Mouse (Mus musculus) embryonic fibroblast, embryonic 13.5 days (primary cell): ENCODE data around the gene Spa17.

Source experiments
- CTCF ChIP-seq: IDR thresholded peaks from 2 replicates; pipeline ENCODE4 v1.5.1; 2011; ENCODE audit warnings: mild to moderate bottlenecking, control low read depth, low read length, moderate library complexity, borderline replicate concordance; ENCODE audit not compliant: insufficient read depth
- POLR2A ChIP-seq: IDR thresholded peaks from 2 replicates; pipeline ENCODE4 v1.6.1; 2011; ENCODE audit warnings: low read depth, mild to moderate bottlenecking, control low read depth, low read length, moderate library complexity

- TF ChIP-seq CTCF, result no peak
- TF ChIP-seq POLR2A, result no peak
Measured at GRCm38 (mm10) chr9:37605089-37605488, 8.4 kb downstream of the Spa17 start.
